In the genomic region with DNA sequence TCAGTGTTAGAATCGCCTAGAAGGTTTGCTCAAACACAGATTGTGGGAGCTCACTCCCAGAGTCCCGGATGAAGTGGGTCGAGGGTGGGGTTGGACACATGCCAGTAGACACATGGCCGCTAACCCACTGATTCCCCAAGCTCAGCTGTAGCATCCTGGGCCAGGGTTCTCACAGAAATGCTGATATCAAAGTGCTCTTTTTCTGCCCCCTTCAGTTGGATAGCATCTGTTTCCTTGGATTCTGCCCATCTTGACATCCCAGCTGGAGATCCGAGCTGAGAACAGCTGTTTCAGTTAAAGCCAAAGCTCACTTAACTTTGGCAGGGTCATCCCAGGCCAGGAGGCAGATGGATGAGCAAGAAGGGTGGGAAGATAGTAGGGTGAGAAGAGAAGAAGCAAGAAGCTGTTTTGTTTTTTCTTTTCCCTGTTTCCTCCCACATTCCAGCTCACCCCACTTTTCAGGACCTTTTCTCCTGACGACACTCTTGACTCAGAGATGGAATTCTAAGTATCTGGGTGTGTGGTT, we compare ENCODE assay signal across 8 mouse cellular contexts. TPM values are rescaled to one million over a fixed set of nuclear protein-coding genes. Genes with fewer than 3 reads are reported as not detected.
DNase-seq lines count a peak whose midpoint lies in the region; ATAC-seq lines count a peak whose summit lies in the region.

No protein-coding gene starts in this region.

- H3K9me3 ChIP-seq in embryonic facial prominence, embryonic 14.5 days (ENCODE audit: control insufficient read depth, low read length), result no peaks in the 10 kb centered on the region
- no peaks in the 10 kb centered on the region for H3K9me3 ChIP-seq in embryonic facial prominence, embryonic 10.5 days

- no peak for ATAC-seq in embryonic facial prominence, embryonic 14.5 days (ENCODE audit: low read depth)

- no peaks in the 10 kb centered on the region for H3K36me3 ChIP-seq in embryonic facial prominence, embryonic 14.5 days (ENCODE audit: control insufficient read depth, insufficient read depth, low read length)
- no peaks in the 10 kb centered on the region for H3K36me3 ChIP-seq in embryonic facial prominence, embryonic 10.5 days (replicated peaks)

- no peak overlapping the region for H3K27ac ChIP-seq in embryonic facial prominence, embryonic 14.5 days (replicated peaks; ENCODE audit: low read depth, low read length)
- H3K27ac ChIP-seq in embryonic facial prominence, embryonic 10.5 days (replicated peaks), result no peak overlapping the region

- H3K4me2 ChIP-seq in embryonic facial prominence, embryonic 14.5 days (ENCODE audit: low read depth, low read length), result no peak overlapping the region

- DNase-seq in embryonic facial prominence, embryonic 14.5 days (ENCODE audit: low spot score), result peak; percentile 47
- DNase-seq in embryonic facial prominence, embryonic 10.5 days (ENCODE audit: low spot score), result no peak
- peak; percentile 35 for DNase-seq in urinary bladder, postnatal 14 days (ENCODE audit: low spot score)
- no peak for DNase-seq in urinary bladder, adult 2 months (ENCODE audit: low spot score)
- DNase-seq in layer of hippocampus, adult 8-10 months (ENCODE audit: low spot score in 2 of 2), result peak; percentile 21 to 48
- peak; percentile 28 for DNase-seq in ovary, postnatal 36 days (ENCODE audit: low spot score)
- DNase-seq in yolk sac, embryonic 10.5 days (ENCODE audit: low spot score), result no peak
- no peak for DNase-seq in adrenal gland, adult 18-20 months (ENCODE audit: low spot score in 2 of 2)

- 48% methylated on average over 6 of the region's 6 CpGs for WGBS in embryonic facial prominence, embryonic 14.5 days
- WGBS in embryonic facial prominence, embryonic 10.5 days, result 77% methylated on average over 6 of the region's 6 CpGs

- H3K4me1 ChIP-seq in embryonic facial prominence, embryonic 14.5 days (ENCODE audit: control insufficient read depth, insufficient read depth, low read length), result no peaks in the 10 kb centered on the region
- 0 out of 2 replicates have a peak, but pooled peaks cover 3% of the 10 kb centered on the region for H3K4me1 ChIP-seq in embryonic facial prominence, embryonic 10.5 days

- H3K4me3 ChIP-seq in embryonic facial prominence, embryonic 14.5 days (ENCODE audit: low read depth, low read length), result no peak overlapping the region
- H3K4me3 ChIP-seq in embryonic facial prominence, embryonic 10.5 days, result no peak overlapping the region

- no peaks in the 10 kb centered on the region for H3K27me3 ChIP-seq in embryonic facial prominence, embryonic 14.5 days (replicated peaks; ENCODE audit: control insufficient read depth, insufficient read depth, low read length)
- H3K27me3 ChIP-seq in embryonic facial prominence, embryonic 10.5 days (replicated peaks; ENCODE audit: low read depth, poor library complexity, severe bottlenecking), result no peaks in the 10 kb centered on the region

- H3K9ac ChIP-seq in embryonic facial prominence, embryonic 14.5 days (ENCODE audit: low read depth, low read length), result no peak overlapping the region

RNA-seq across cellular contexts. Expression of gene Erg28, which starts 31.5 kb away (rescaled TPM):
- polyA plus RNA-seq in embryonic facial prominence, embryonic 14.5 days (2014; fragmentation: Nextera tagmentation; extraction: Ambion mirVana), result 97.5 and 106 TPM in 2 replicates
- 102 and 106 TPM in 2 replicates for polyA plus RNA-seq in embryonic facial prominence, embryonic 10.5 days (2016; fragmentation: Nextera tagmentation; extraction: Ambion mirVana)
- polyA plus RNA-seq in urinary bladder, adult 2 months (2012; rRNA removed), result 44.2 and 60.2 TPM in 2 replicates
- total RNA-seq in layer of hippocampus, adult 8-10 months (2022), result 10 to 100 TPM; 55.2 to 66.9 (median 62.7) TPM
- 10 to 100 TPM; 26.9 to 29.4 TPM for total RNA-seq in adrenal gland, adult 18-20 months (2021)

RNA-seq across cellular contexts. Expression of gene Ttll5, which starts 31.6 kb away (rescaled TPM):
- 12.4 and 14.8 TPM in 2 replicates for polyA plus RNA-seq in embryonic facial prominence, embryonic 14.5 days (2014; fragmentation: Nextera tagmentation; extraction: Ambion mirVana)
- 17.0 and 19.5 TPM in 2 replicates for polyA plus RNA-seq in embryonic facial prominence, embryonic 10.5 days (2016; fragmentation: Nextera tagmentation; extraction: Ambion mirVana)
- polyA plus RNA-seq in urinary bladder, adult 2 months (2012; rRNA removed), result 7.3 and 9.3 TPM in 2 replicates
- total RNA-seq in layer of hippocampus, adult 8-10 months (2022), result 10 to 100 TPM; 43.8 to 55.8 (median 51.1) TPM
- 10 to 100 TPM; 19.2 to 20.2 TPM for total RNA-seq in adrenal gland, adult 18-20 months (2021)

RNA-seq across cellular contexts. Expression of gene Flvcr2, which starts 46.5 kb away (rescaled TPM):
- 2.7 and 2.8 TPM in 2 replicates for polyA plus RNA-seq in embryonic facial prominence, embryonic 14.5 days (2014; fragmentation: Nextera tagmentation; extraction: Ambion mirVana)
- 0.74 and 0.88 TPM in 2 replicates for polyA plus RNA-seq in embryonic facial prominence, embryonic 10.5 days (2016; fragmentation: Nextera tagmentation; extraction: Ambion mirVana)
- polyA plus RNA-seq in urinary bladder, adult 2 months (2012; rRNA removed), result 5.9 and 6.0 TPM in 2 replicates
- total RNA-seq in layer of hippocampus, adult 8-10 months (2022), result 1 to 10 TPM; 1.5 to 2.7 (median 2.2) TPM
- 1 to 10 TPM; 4.1 to 4.3 TPM for total RNA-seq in adrenal gland, adult 18-20 months (2021)

Comparison
In these comparisons a context has a peak if more than half of its experiments do, and no peak if none do; other contexts are left out.
1. DNase-seq: peak in embryonic facial prominence, embryonic 14.5 days (single experiment), urinary bladder, postnatal 14 days (single experiment), layer of hippocampus, adult 8-10 months (2 of 2) and ovary, postnatal 36 days (single experiment); none in embryonic facial prominence, embryonic 10.5 days (single experiment), urinary bladder, adult 2 months (single experiment), yolk sac, embryonic 10.5 days (single experiment) and adrenal gland, adult 18-20 months (0 of 2).